Mouse (Mus musculus): ENCODE measurements at regions not wholly inside any gene's neighbourhood (a gene's known extent, or its start where the extent isn't known, plus 50 kb on each side); places are given as distances from the start of the nearest gene placed in this dataset.

DNA sequence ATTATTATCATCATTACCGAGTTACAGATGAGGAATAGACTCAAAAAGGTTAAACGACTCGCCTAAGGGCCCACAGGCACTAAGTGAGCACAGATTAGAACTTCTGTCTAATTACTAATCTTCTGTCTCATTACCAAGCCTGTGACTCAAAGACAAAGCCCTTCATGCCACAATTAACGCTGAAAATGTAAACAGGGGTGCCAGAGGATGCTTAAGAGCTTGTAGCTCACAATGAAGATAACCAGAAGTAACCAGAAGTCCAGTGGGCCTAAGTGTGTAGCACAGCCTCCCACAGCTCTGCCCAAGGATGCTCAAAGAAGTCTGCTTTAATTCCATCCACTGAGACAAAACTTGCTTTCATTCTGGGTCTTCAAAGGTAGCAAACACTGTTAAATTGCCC is 113.7 kb upstream of the Nabp1 start:
- TF ChIP-seq CTCF (IDR thresholded peaks at IDR 0.05; ENCODE audit: extremely low read depth, insufficient read depth, low read length), result no peak
- no peak for TF ChIP-seq POLR2A (IDR thresholded peaks at IDR 0.05; ENCODE audit: extremely low read depth, insufficient read depth, low read length)

All from cortical plate, adult 2 months (tissue).